Mouse (Mus musculus) cerebellum, postnatal 36 days (tissue): Measurements from ENCODE around the gene Ces1f.
A peak's percentile ranks its signal among the peaks of the same experiment; 100 is the strongest.
"Not testable (repeated sequence)": the region's sequence is repeated elsewhere in the genome, so short reads cannot be mapped to it uniquely, and the experiment has no call there.

Experiments used
- DNase-seq, 2 experiments: peaks; one replicate each; pipeline ENCODE4 v3.0.0; 2021 to 2022; ENCODE audit warnings: mixed read lengths in 2 of 2

Ces1f gene

GRCm38 (mm10) chr8:93279556-93279955 lies at the start of gene Ces1f:
Gene Ces1f, minus strand, starts transcription at chr8:93279747.
- DNase-seq = no peak

GRCm38 (mm10) chr8:93325123-93325522 lies 45.6 kb upstream of the Ces1f start:
- no peak for DNase-seq

GRCm38 (mm10) chr8:93317031-93317430 lies 37.5 kb upstream of the Ces1f start:
- DNase-seq = no peak

- DNase-seq = no peak
These were observed 36.0 kb upstream of the Ces1f start for GRCm38 (mm10) chr8:93315557-93315956.

- DNase-seq = no peak
These were observed 4.3 kb upstream of the Ces1f start for GRCm38 (mm10) chr8:93283896-93284295.

GRCm38 (mm10) chr8:93282349-93282748 lies 2.8 kb upstream of the Ces1f start:
- no peak for DNase-seq

GRCm38 (mm10) chr8:93278176-93278805 lies 1.3 kb downstream of the Ces1f start:
- no peak for DNase-seq

GRCm38 (mm10) chr8:93274609-93275008 lies 4.9 kb downstream of the Ces1f start:
- DNase-seq = no peak

GRCm38 (mm10) chr8:93273321-93273720 lies 6.2 kb downstream of the Ces1f start:
- DNase-seq = no peak

- peak; percentile 16 to 17 for DNase-seq
These were observed 6.9 kb downstream of the Ces1f start for GRCm38 (mm10) chr8:93272686-93273085.

GRCm38 (mm10) chr8:93261436-93261835 lies 18.1 kb downstream of the Ces1f start:
- no peak for DNase-seq

GRCm38 (mm10) chr8:93252400-93252925 lies 27.1 kb downstream of the Ces1f start:
- DNase-seq = no peak

GRCm38 (mm10) chr8:93246057-93246456 lies 33.5 kb downstream of the Ces1f start:
- DNase-seq = no peak

- no peak for DNase-seq
These were observed 39.7 kb downstream of the Ces1f start for GRCm38 (mm10) chr8:93239884-93240283.

- no peak for DNase-seq
These were observed 43.9 kb downstream of the Ces1f start for GRCm38 (mm10) chr8:93235681-93236080.

GRCm38 (mm10) chr8:93234706-93235105 lies 44.8 kb downstream of the Ces1f start:
- DNase-seq = no peak

- DNase-seq = no peak
These were observed 45.5 kb downstream of the Ces1f start for GRCm38 (mm10) chr8:93234068-93234467.

GRCm38 (mm10) chr8:93229446-93229845 lies 50.1 kb downstream of the Ces1f start, which contains the start of gene Ces1e:
Gene Ces1e, minus strand, starts transcription at chr8:93229619.
- DNase-seq = no peak

GRCm38 (mm10) chr8:93228673-93229370 lies 50.7 kb downstream of the Ces1f start:
- DNase-seq = no peak

- not testable (repeated sequence) for DNase-seq
These were observed 53.1 kb downstream of the Ces1f start for GRCm38 (mm10) chr8:93226471-93226870.

- DNase-seq = no peak
These were observed 57.7 kb downstream of the Ces1f start for GRCm38 (mm10) chr8:93221896-93222295.

- DNase-seq = no peak
These were observed 61.7 kb downstream of the Ces1f start for GRCm38 (mm10) chr8:93217867-93218266.

GRCm38 (mm10) chr8:93217375-93217774 lies 62.2 kb downstream of the Ces1f start:
- DNase-seq = no peak

- no peak for DNase-seq
These were observed 68.5 kb downstream of the Ces1f start for GRCm38 (mm10) chr8:93211091-93211490.
